ENCODE assay signal across 13 mouse cellular contexts in the genomic region with DNA sequence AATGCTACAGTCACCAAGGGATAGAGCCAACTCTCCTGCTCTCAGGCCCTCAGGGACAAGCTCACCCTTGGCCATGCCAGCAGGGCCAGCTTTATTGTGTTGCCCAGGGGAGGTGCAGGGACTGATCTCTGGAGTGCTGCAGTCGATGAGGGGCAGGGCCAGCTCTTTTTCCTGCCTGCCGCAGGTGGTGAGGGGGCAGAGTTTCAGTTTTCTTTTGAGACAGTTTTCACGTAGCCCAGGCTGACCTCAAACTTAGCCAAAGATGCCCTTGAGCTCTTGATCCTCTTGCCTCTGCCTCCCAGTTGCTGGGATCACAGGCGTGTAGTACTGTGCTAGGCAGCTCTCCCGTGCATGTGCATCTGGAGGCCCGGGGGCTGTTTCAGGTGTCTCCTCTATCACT. TPM values are rescaled to one million over a fixed set of nuclear protein-coding genes. Genes with fewer than 3 reads are reported as not detected.
"Had no signal": no experiment of that assay in that cellular context is flagged by ENCODE, and none has a peak within 500 bp of the region (broad histone marks: within the 10 kb centered on the region; RNA-seq: fewer than 3 reads in every experiment).

No protein-coding gene starts in this region.

- DNase-seq: lung, embryonic 14.5 days; retina, postnatal 1 day; right cerebral cortex, postnatal 14 days; thymus, postnatal 36 days had no signal

- H3K27me3 ChIP-seq: midbrain, embryonic 15.5 days had no signal

- H3K4me3 ChIP-seq: layer of hippocampus, adult 2 months; limb, embryonic 12.5 days; midbrain, embryonic 15.5 days; neural tube, embryonic 13.5 days had no signal

- H3K9me3 ChIP-seq: limb, embryonic 12.5 days; midbrain, embryonic 15.5 days; neural tube, embryonic 13.5 days had no signal

- H3K4me1 ChIP-seq: limb, embryonic 12.5 days; midbrain, embryonic 15.5 days; neural tube, embryonic 13.5 days had no signal

- H3K4me2 ChIP-seq: limb, embryonic 12.5 days; lung, embryonic 14.5 days; midbrain, embryonic 15.5 days; neural tube, embryonic 13.5 days had no signal

- H3K9ac ChIP-seq: limb, embryonic 12.5 days; liver, embryonic 14.5 days; lung, embryonic 14.5 days; midbrain, embryonic 15.5 days; neural tube, embryonic 13.5 days had no signal

- H3K27ac ChIP-seq: layer of hippocampus, adult 2 months; limb, embryonic 12.5 days; liver, embryonic 14.5 days; midbrain, embryonic 15.5 days; neural tube, embryonic 13.5 days had no signal

- ATAC-seq: inflammation-experienced regulatory T-cells, adult 6 months; midbrain, embryonic 15.5 days had no signal

- H3K36me3 ChIP-seq: limb, embryonic 12.5 days; midbrain, embryonic 15.5 days; neural tube, embryonic 13.5 days had no signal

RNA-seq across cellular contexts. Expression of gene Napsa, which starts 1.2 kb away (rescaled TPM):
- total RNA-seq: layer of hippocampus, adult 2 months; left cerebral cortex, postnatal 36 days had no signal

RNA-seq across cellular contexts. Expression of gene Kcnc3, which starts 19.5 kb away (rescaled TPM):
- polyA plus RNA-seq: inflammation-experienced regulatory T-cells, adult 6 months; thymus, postnatal 0 days had no signal

RNA-seq across cellular contexts. Expression of gene Spib, which starts 39.1 kb away (rescaled TPM):
- total RNA-seq: left cerebral cortex, postnatal 36 days had no signal
- polyA plus RNA-seq: kidney, embryonic 14.5 days had no signal
